Mouse (Mus musculus): Measurements from ENCODE around the gene Bcr. TPM values are rescaled to one million over a fixed set of nuclear protein-coding genes. Genes with fewer than 3 reads are reported as not detected.

Gene Bcr
- polyA plus RNA-seq, 1 experiment: 51.9 TPM

DNA sequence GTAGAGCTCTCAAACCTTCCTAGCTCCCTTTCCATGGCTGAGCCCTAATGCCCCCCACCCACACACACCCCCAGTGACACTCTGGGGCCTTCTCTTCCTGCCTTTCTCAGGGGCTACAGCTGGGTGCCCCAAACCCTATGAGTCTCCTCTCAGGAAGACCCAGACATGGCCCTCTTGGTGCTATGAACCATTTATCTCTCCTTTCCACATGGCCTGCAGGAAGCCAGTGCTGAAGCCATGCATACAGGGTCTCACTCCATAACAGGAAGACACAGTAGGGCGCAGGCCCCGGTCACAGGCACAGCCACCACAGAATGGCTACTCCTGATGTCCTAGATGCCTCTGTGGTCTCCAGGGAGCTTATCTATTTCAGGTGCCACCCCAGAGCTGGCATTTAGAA is 43.1 kb downstream of the Bcr start:
- no peak for TF ChIP-seq CTCF (IDR thresholded peaks at IDR 0.05; ENCODE audit: insufficient read depth, low read length)
- TF ChIP-seq POLR2A (IDR thresholded peaks at IDR 0.05; ENCODE audit: borderline replicate concordance, extremely low read depth, low read depth, low read length): no peak
- WGBS: 64% methylated on average over 2 of the region's 2 CpGs
- no peak for DNase-seq
- peaks cover 33% of the 10 kb centered on the region for H3K4me1 ChIP-seq (ENCODE audit: control insufficient read depth, insufficient read depth, low read length)
- H3K4me3 ChIP-seq (replicated peaks; ENCODE audit: extremely low read depth, low read depth, low read length): no peak overlapping the region

DNA sequence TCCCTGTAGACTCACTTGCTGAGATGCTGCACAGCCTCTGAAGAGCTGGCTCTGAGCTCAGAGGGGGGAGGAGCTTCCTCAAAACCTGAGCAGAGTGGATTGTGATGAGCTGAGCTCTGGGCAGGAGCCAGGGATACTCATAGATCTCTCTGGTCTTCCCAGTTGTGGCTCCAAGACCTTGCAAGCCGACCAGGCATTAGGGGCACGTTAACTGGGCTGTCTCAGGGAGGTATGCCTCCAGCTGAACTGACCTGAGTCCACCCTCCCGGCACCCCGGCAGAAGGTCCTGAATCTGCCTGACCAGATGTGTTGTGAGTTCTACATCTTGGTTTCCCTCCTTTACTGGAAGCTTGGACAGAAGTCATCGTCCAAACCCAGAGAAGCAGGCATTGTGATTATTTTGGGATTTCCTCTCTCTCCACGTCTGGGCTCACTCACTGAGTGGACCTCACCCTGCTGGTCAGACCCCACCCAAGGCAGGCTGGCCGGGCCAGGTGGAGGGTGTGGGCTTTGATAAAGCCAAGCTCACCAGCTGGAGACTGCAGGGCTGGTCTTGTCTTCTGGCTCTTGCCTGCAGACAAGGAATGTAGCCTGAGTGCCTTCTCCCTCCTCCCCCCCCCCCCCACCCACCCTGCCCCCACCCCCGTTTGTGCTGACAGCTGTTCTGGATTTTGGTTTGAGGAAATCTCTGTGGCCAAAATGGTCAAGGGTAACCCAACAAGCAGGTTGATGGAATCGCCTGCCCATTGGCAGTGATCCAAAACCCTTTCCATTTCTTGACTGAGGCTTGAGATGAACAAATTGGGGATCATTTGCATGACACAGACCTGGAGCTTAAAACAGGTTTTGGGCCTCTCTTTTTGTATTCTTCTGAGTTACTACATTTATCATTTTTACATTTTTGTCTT is 44.1 kb downstream of the Bcr start:
- peaks cover 29% of the 10 kb centered on the region for H3K4me1 ChIP-seq (ENCODE audit: control insufficient read depth, insufficient read depth, low read length)
- 20% methylated on average over 9 of the region's 9 CpGs for WGBS
- no peak overlapping the region for H3K4me3 ChIP-seq (replicated peaks; ENCODE audit: extremely low read depth, low read depth, low read length)
- no peak for DNase-seq
- TF ChIP-seq POLR2A (IDR thresholded peaks at IDR 0.05; ENCODE audit: borderline replicate concordance, extremely low read depth, low read depth, low read length) (no peak), CTCF (IDR thresholded peaks at IDR 0.05; ENCODE audit: insufficient read depth, low read length) (no peak)

DNA sequence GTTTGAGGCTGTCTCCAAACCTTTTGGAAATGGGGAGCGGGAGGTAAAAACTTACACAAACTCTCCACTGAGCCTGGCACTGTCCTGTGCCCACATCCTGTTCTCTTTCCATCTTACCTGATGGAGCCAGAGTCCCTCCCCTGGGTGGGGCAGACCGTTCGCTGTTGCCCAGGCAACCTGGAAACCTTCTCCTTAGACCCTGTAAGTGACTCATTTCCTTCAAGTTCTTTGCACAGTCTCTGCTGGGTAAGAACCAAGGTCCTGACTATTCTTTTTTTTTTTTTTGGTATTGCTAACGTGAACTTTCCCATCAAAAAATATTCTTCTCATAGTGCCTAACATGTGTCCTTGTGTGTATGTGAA is 44.7 kb downstream of the Bcr start:
- DNase-seq: no peak
- TF ChIP-seq CTCF (IDR thresholded peaks at IDR 0.05; ENCODE audit: insufficient read depth, low read length) (no peak), POLR2A (IDR thresholded peaks at IDR 0.05; ENCODE audit: borderline replicate concordance, extremely low read depth, low read depth, low read length) (no peak)
- WGBS: 28% methylated on average over 4 of the region's 4 CpGs
- no peak overlapping the region for H3K4me3 ChIP-seq (replicated peaks; ENCODE audit: extremely low read depth, low read depth, low read length)
- peaks cover 29% of the 10 kb centered on the region for H3K4me1 ChIP-seq (ENCODE audit: control insufficient read depth, insufficient read depth, low read length)

DNA sequence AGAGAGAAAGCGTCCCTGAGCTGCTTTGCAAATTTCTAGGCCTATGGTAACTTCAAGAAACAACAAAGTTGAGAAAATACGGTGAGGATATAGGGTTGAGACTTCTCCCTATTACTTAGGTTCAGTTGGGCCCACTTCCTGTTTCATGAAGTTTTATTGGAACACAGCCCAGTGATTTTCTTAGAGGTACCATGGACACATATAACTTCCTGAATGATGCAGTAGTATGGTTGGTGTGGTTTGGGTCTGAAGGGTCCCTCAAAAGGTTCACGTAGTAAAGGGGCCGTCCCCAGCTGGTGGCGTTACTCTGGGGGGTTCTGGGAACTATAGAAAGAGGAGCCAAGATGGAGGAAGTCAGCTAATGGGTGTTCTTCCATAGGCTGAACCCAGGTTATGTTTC is 45.3 kb downstream of the Bcr start:
- Histone ChIP-seq H3K4me1 (ENCODE audit: control insufficient read depth, insufficient read depth, low read length) (peaks cover 25% of the 10 kb centered on the region), H3K4me3 (replicated peaks; ENCODE audit: extremely low read depth, low read depth, low read length) (no peak overlapping the region)
- no peak for DNase-seq
- WGBS: 65% methylated on average over 5 of the region's 5 CpGs
- TF ChIP-seq CTCF (IDR thresholded peaks at IDR 0.05; ENCODE audit: insufficient read depth, low read length) (no peak), POLR2A (IDR thresholded peaks at IDR 0.05; ENCODE audit: borderline replicate concordance, extremely low read depth, low read depth, low read length) (no peak)

DNA sequence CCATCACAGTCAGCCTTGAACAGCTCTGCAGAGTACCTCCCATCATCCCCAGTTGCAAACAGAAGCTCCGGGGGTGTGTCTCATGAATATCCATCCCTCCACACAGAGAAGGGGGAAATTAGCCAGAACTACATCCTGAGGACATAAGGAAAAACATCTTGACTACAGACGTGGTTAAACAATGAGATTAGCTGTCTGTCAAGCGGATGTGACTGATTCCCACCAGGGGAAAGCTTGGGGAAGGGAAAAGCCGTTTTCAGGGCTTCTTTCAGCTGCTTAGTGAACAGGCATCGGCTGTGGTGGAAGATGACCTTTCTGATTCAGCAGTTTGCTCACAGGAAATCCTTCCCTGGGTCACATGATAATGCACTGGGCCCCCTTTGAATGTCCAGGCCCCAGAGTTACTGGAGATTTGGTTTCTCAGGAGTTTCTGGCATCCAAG is 46.6 kb downstream of the Bcr start:
- no peak overlapping the region for H3K4me3 ChIP-seq (replicated peaks; ENCODE audit: extremely low read depth, low read depth, low read length)
- DNase-seq: no peak
- 31% methylated on average over 5 of the region's 5 CpGs for WGBS
- H3K4me1 ChIP-seq (ENCODE audit: control insufficient read depth, insufficient read depth, low read length): peaks cover 25% of the 10 kb centered on the region
- TF ChIP-seq CTCF (IDR thresholded peaks at IDR 0.05; ENCODE audit: insufficient read depth, low read length) (no peak), POLR2A (IDR thresholded peaks at IDR 0.05; ENCODE audit: borderline replicate concordance, extremely low read depth, low read depth, low read length) (no peak)

DNA sequence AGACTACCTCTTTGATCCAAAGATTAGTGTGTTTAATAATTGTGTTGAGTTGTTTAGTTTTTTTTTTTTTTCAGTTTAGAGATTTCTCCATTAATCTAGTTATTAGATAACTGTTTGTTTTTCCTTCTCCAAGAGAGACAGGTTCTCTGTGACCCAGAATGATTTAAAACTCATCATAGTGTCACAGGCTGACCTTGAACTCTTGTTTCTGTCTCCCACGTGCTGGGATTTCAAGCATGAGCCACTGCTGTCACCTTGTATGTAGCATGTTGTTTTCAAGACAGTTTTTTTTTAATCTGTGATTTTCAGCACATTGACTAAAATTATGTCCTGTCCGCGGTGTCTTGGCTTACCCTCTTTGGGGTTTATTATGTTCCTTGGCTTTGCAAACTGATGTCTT is 47.7 kb downstream of the Bcr start:
- WGBS: 71% methylated on average over 3 of the region's 3 CpGs
- Histone ChIP-seq H3K4me3 (replicated peaks; ENCODE audit: extremely low read depth, low read depth, low read length) (no peak overlapping the region), H3K4me1 (ENCODE audit: control insufficient read depth, insufficient read depth, low read length) (peaks cover 29% of the 10 kb centered on the region)
- TF ChIP-seq CTCF (IDR thresholded peaks at IDR 0.05; ENCODE audit: insufficient read depth, low read length): no peak
- TF ChIP-seq POLR2A (IDR thresholded peaks at IDR 0.05; ENCODE audit: borderline replicate concordance, extremely low read depth, low read depth, low read length): no peak
- no peak for DNase-seq

DNA sequence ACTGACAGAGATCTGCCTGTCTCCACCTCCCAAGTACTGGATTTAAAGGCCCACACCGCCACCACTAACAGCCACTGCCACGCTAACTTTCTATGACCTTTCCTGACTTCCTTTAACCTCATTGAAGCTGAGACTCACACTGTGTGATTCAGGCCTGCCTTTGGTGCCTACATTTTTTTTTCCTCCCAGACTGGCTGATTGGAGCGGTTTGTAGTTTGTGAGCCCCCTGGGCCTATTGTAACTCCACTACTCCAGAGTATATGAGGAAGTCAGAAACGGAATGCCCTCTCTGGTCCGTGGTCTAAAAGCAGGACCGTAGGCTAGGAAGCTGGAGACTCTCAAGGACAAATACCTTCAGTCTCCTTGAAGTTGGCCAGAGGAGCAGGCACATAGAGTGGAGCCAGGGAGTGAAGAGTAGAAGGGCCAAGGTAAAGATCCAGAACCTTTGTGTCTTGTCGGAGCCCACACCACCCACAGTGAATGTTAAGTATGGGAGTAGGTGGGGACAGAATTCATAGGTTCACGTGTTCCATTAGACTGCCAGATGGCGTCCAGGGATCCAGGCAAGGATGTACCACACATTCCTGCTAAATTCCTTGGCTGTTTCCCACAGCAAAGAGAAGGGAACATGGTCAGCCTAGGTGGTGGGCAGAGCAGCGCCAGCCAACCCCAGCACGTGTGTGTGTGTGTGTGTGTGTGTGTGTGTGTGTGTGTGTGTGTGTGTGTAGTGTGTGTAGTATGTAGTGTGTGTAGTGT is 51.2 kb downstream of the Bcr start:
- DNase-seq: no peak
- H3K4me3 ChIP-seq (replicated peaks; ENCODE audit: extremely low read depth, low read depth, low read length): no peak overlapping the region
- TF ChIP-seq CTCF (IDR thresholded peaks at IDR 0.05; ENCODE audit: insufficient read depth, low read length) (no peak), POLR2A (IDR thresholded peaks at IDR 0.05; ENCODE audit: borderline replicate concordance, extremely low read depth, low read depth, low read length) (no peak)
- 76% methylated on average over 11 of the region's 11 CpGs for WGBS
- H3K4me1 ChIP-seq (ENCODE audit: control insufficient read depth, insufficient read depth, low read length): peaks cover 18% of the 10 kb centered on the region

DNA sequence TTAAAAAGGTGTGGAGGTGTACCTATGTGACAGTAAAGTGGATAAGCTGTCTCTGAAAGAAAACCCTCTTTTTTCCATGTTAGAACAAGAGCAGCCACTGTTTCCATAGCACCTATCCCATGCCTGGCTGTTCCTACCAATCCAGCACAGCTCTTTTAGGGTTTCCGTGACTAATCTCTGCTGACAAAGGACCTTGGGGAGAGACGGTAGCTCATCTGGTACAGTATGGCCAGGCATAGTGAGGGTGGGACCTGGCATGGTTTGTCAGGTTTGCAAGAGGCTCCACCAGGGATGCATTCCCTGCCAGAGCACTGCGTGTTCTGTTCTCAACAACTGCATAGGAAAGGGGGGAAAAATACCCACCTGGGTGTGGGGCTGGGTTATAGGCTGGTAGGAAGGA is 52.0 kb downstream of the Bcr start:
- H3K4me1 ChIP-seq (ENCODE audit: control insufficient read depth, insufficient read depth, low read length): peaks cover 17% of the 10 kb centered on the region
- DNase-seq: no peak
- WGBS: 88% methylated on average over 3 of the region's 3 CpGs
- no peak overlapping the region for H3K4me3 ChIP-seq (replicated peaks; ENCODE audit: extremely low read depth, low read depth, low read length)
- TF ChIP-seq CTCF (IDR thresholded peaks at IDR 0.05; ENCODE audit: insufficient read depth, low read length) (no peak), POLR2A (IDR thresholded peaks at IDR 0.05; ENCODE audit: borderline replicate concordance, extremely low read depth, low read depth, low read length) (no peak)

DNA sequence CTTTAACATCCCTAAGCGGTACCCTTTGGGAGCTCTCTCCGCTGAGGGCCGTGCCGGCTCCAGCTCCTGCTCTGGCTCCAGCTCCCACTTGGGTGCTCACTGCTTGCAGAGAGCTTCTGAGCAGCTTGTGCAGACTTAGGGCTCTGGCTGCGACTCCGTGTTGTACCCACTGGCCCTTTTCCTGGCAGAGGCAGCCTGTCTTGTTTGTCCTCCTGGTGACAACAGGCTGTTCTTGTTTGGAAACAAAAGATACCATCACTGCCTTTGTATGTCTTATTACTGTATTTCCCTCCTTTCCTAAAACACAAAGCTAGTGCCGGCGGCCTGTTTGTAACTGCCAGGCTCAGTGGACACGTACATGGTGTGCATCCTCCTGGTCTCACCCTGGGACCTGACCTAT is 53.2 kb downstream of the Bcr start:
- DNase-seq: no peak
- no peak for TF ChIP-seq CTCF (IDR thresholded peaks at IDR 0.05; ENCODE audit: insufficient read depth, low read length)
- H3K4me1 ChIP-seq (ENCODE audit: control insufficient read depth, insufficient read depth, low read length): peaks cover 17% of the 10 kb centered on the region
- WGBS: 64% methylated on average over 9 of the region's 9 CpGs
- no peak overlapping the region for H3K4me3 ChIP-seq (replicated peaks; ENCODE audit: extremely low read depth, low read depth, low read length)

DNA sequence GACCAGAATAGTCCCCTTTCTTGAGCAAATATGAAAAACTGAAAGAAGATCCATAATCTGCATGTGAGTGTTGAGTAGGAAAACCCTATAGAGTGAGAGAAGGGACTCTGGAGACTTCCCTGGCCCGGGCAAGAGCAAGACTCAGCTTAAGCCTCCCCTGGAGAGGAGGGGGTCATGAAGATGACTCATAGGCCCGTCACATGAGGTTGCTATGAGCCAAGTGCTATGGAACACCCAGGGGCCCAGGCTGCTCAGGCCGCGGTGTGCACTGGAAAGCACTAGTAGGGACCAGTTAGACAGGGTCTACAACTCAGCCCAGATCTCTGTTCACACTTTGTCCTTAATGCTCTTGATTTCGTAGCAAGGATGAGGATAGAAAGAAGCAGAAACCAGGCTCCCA is 54.8 kb downstream of the Bcr start:
- TF ChIP-seq CTCF (IDR thresholded peaks at IDR 0.05; ENCODE audit: insufficient read depth, low read length) (no peak), POLR2A (IDR thresholded peaks at IDR 0.05; ENCODE audit: borderline replicate concordance, extremely low read depth, low read depth, low read length) (no peak)
- peaks cover 21% of the 10 kb centered on the region for H3K4me1 ChIP-seq (ENCODE audit: control insufficient read depth, insufficient read depth, low read length)
- DNase-seq: no peak
- H3K4me3 ChIP-seq (replicated peaks; ENCODE audit: extremely low read depth, low read depth, low read length): no peak overlapping the region
- WGBS: 60% methylated on average over 5 of the region's 5 CpGs
